Mouse (Mus musculus): ENCODE results near the gene Prkar1b.

- TF ChIP-seq EP300 (IDR thresholded peaks at IDR 0.05; ENCODE audit: low read depth) (no peak), CTCF (IDR thresholded peaks at IDR 0.05; ENCODE audit: low read depth) (no peak; the same call in 1 of the 2 replicates)
Observed at GRCm38 (mm10) chr5:139024351-139025105, 125.3 kb downstream of the Prkar1b start.

All from liver, postnatal 0 days (tissue).